Mouse (Mus musculus): Measurements from ENCODE around the gene Baz2b. TPM values are rescaled to one million over a fixed set of nuclear protein-coding genes. Genes with fewer than 3 reads are reported as not detected.

Baz2b gene
- polyA plus RNA-seq, 1 experiment from 2014 or later = 64.6 TPM

DNA sequence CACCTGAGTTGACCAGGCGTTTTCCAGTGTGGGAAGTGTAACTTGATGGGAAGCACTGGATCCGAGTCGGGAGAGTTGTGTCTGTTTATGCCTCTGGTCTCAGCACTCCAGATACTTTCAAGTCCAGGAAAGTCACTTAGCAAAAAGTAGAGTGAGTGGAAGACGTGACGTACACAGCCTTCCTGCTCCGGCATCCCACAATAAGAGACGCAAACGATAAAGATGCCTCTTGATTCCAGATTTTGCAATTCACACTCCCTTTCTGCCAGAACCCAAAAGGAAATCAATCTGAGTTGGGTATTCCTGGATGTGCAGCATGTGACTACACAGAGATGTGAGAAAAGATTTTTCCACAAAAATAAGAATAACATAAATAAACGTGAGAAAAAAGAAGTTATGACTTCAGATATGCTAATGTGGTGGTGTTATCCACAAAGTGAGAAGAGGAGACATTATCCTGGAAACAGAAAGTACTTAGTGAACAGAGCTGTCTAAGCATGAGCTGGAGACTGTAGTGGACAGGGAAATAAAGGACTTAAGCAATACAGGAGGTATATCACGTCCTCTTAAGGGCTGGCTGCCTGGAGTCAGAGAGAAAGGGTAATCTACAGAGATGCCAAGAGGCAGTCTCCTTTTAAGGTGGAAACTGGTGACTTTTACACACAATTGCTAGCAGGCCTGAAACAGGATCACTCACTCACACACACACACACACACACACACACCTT is 154.7 kb downstream of the Baz2b start:
- WGBS = 70% methylated on average over 10 of the region's 10 CpGs
- no peak for ATAC-seq (ENCODE audit: low FRiP score, low read depth)
- H3K4me3 ChIP-seq = no peak overlapping the region
- no peak overlapping the region for H3K4me2 ChIP-seq (replicated peaks)
- H3K9ac ChIP-seq = no peak overlapping the region
- H3K4me1 ChIP-seq = peaks cover 30% of the 10 kb centered on the region
- no peak overlapping the region for H3K27ac ChIP-seq
- no peaks in the 10 kb centered on the region for H3K36me3 ChIP-seq
- H3K27me3 ChIP-seq = no peaks in the 10 kb centered on the region
- H3K9me3 ChIP-seq = no peaks in the 10 kb centered on the region

GRCm38 (mm10) chr2:60053222-60054010 is 156.2 kb downstream of the Baz2b start:
- Histone ChIP-seq H3K36me3 (no peaks in the 10 kb centered on the region), H3K9ac (no peak overlapping the region), H3K4me2 (replicated peaks) (no peak overlapping the region), H3K27me3 (no peaks in the 10 kb centered on the region), H3K4me1 (peaks cover 30% of the 10 kb centered on the region), H3K4me3 (no peak overlapping the region), H3K9me3 (no peaks in the 10 kb centered on the region), H3K27ac (no peak overlapping the region)
- 64% methylated on average over 11 of the region's 11 CpGs for WGBS
- ATAC-seq (ENCODE audit: low FRiP score, low read depth) = no peak

GRCm38 (mm10) chr2:60050667-60051460 is 158.8 kb downstream of the Baz2b start:
- Histone ChIP-seq H3K27ac (no peak overlapping the region), H3K4me1 (peaks cover 27% of the 10 kb centered on the region), H3K4me2 (replicated peaks) (no peak overlapping the region), H3K36me3 (no peaks in the 10 kb centered on the region), H3K9ac (no peak overlapping the region), H3K27me3 (no peaks in the 10 kb centered on the region), H3K4me3 (no peak overlapping the region), H3K9me3 (no peaks in the 10 kb centered on the region)
- 84% methylated on average over 9 of the region's 9 CpGs for WGBS
- no peak for ATAC-seq (ENCODE audit: low FRiP score, low read depth)

DNA sequence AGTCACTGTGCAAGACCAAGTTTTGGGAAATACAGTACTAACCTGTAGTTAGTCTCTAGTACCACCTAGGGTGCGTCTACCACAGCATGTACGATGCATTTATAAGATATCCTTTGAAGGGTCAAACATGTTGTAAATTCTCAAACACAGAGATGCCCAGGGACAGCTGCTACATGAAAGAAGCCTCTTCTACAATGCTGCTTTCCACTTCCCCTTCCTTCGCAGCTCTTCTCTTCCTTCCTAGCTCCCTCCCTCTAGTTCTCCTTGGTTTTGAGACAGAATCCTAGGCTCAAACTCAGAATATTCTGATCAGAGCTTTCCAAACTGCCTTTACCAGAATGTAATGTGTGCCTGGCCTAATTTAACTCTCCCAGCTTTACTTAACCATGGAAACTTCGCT is 159.8 kb downstream of the Baz2b start:
- peaks cover 19% of the 10 kb centered on the region for H3K4me1 ChIP-seq
- H3K4me2 ChIP-seq (replicated peaks) = no peak overlapping the region
- no peak overlapping the region for H3K27ac ChIP-seq
- H3K36me3 ChIP-seq = no peaks in the 10 kb centered on the region
- H3K9me3 ChIP-seq = no peaks in the 10 kb centered on the region
- no peak overlapping the region for H3K4me3 ChIP-seq
- WGBS = 71% methylated on average over 4 of the region's 4 CpGs
- H3K27me3 ChIP-seq = no peaks in the 10 kb centered on the region
- ATAC-seq (ENCODE audit: low FRiP score, low read depth) = no peak
- no peak overlapping the region for H3K9ac ChIP-seq

DNA sequence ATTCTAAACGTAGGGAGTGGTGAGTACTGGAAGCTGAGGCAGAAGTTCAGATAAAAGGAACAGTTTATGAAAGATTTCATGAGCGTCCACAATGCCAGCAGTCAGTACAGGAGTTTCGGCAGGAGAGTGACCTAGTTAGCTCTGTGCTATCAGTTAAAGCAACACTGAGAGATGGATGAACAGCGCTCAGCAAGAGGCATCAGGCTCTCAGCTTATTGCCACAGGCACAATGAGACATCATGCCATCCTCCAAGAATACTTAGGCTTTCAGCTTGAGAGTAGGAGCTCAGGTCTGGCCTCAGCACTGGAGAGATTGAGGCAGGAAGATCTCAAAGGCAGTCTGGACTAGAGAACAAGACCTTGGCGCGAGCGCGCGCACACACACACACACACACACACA is 160.3 kb downstream of the Baz2b start:
- no peak overlapping the region for H3K4me2 ChIP-seq (replicated peaks)
- H3K9me3 ChIP-seq = no peaks in the 10 kb centered on the region
- H3K4me3 ChIP-seq = no peak overlapping the region
- H3K27me3 ChIP-seq = no peaks in the 10 kb centered on the region
- H3K27ac ChIP-seq = no peak overlapping the region
- WGBS = 95% methylated on average over 9 of the region's 9 CpGs
- no peak for ATAC-seq (ENCODE audit: low FRiP score, low read depth)
- no peak overlapping the region for H3K9ac ChIP-seq
- peaks cover 17% of the 10 kb centered on the region for H3K4me1 ChIP-seq
- no peaks in the 10 kb centered on the region for H3K36me3 ChIP-seq

DNA sequence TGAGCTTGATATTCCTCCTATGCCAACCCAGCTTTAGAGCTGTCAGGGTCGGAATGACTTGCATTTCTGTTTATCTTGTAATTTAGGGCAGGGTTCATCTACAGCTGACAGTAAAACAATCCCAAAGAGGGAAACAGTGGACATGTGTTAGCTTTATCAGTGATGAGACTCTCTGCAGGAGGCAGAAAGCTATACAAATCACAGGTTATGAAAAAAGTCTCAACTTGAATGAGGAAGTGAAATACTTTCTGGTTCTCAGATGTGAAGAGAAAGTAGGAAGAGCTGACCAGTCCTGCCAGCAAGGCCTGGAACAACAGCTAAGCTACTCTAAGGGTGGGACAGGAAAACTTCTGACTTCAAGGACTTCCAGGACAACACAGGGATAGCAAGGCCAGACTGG is 163.6 kb downstream of the Baz2b start:
- Histone ChIP-seq H3K9me3 (no peaks in the 10 kb centered on the region), H3K27me3 (no peaks in the 10 kb centered on the region), H3K36me3 (no peaks in the 10 kb centered on the region), H3K4me3 (no peak overlapping the region), H3K9ac (no peak overlapping the region), H3K27ac (no peak overlapping the region), H3K4me2 (replicated peaks) (no peak overlapping the region), H3K4me1 (peaks cover 6% of the 10 kb centered on the region)
- 69% methylated on average over 1 of the region's 1 CpGs for WGBS
- ATAC-seq (ENCODE audit: low FRiP score, low read depth) = no peak

DNA sequence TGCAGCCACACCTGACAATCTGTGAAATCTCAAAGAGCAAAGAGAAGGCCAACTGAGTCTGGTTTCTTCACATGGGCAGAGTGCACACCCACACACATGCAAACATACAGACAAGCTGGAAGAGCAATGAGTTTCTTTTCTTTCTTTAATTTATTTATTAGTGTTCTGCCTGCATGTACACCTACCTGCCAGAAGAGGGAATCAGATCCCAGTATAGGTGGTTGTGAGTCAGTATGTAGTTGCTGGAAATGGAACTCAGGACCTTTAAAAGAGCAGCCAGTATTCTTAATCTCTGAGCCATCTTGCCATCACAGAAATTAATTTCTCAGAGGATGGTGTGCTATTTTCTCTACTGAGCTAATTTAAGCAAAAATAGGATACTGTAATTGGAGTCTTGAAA is 164.7 kb downstream of the Baz2b start:
- H3K4me2 ChIP-seq (replicated peaks) = no peak overlapping the region
- H3K4me3 ChIP-seq = no peak overlapping the region
- no peaks in the 10 kb centered on the region for H3K27me3 ChIP-seq
- no peaks in the 10 kb centered on the region for H3K36me3 ChIP-seq
- no peaks in the 10 kb centered on the region for H3K9me3 ChIP-seq
- ATAC-seq (ENCODE audit: low FRiP score, low read depth) = no peak
- no peak overlapping the region for H3K27ac ChIP-seq
- H3K4me1 ChIP-seq = peaks cover 6% of the 10 kb centered on the region
- no peak overlapping the region for H3K9ac ChIP-seq

- Histone ChIP-seq H3K27me3 (no peaks in the 10 kb centered on the region), H3K9ac (no peak overlapping the region), H3K4me1 (peaks cover 6% of the 10 kb centered on the region), H3K4me3 (no peak overlapping the region), H3K27ac (no peak overlapping the region), H3K36me3 (no peaks in the 10 kb centered on the region), H3K9me3 (no peaks in the 10 kb centered on the region), H3K4me2 (replicated peaks) (no peak overlapping the region)
- WGBS = 79% methylated on average over 2 of the region's 2 CpGs
- no peak for ATAC-seq (ENCODE audit: low FRiP score, low read depth)
Measured at GRCm38 (mm10) chr2:60044540-60044939, 165.1 kb downstream of the Baz2b start.

DNA sequence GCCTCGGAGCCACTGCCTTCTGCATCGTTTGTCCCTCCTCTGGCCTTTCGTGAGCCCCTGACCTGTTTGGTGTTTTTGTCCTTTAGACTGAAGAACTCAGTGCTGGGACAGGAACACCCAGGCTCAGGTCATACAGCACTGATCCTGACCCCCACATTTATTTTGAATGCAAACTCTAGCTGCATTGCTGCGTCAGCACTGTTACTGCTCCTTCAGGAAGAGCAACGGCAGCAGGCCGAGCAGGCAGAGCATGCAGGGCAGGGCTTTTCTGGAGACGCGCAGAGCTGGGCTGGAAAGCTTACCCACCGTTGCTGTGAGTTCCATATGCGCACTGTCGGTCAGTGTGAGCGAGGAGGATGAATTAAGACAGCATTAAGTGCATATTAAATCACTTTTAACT is 166.9 kb downstream of the Baz2b start:
- H3K9me3 ChIP-seq = no peaks in the 10 kb centered on the region
- 79% methylated on average over 12 of the region's 12 CpGs for WGBS
- H3K27ac ChIP-seq = no peak overlapping the region
- H3K9ac ChIP-seq = no peak overlapping the region
- ATAC-seq (ENCODE audit: low FRiP score, low read depth) = no peak
- no peak overlapping the region for H3K4me2 ChIP-seq (replicated peaks)
- no peak overlapping the region for H3K4me3 ChIP-seq
- no peaks in the 10 kb centered on the region for H3K27me3 ChIP-seq
- H3K36me3 ChIP-seq = no peaks in the 10 kb centered on the region
- H3K4me1 ChIP-seq = 0 out of 2 replicates have a peak, but pooled peaks cover 3% of the 10 kb centered on the region

DNA sequence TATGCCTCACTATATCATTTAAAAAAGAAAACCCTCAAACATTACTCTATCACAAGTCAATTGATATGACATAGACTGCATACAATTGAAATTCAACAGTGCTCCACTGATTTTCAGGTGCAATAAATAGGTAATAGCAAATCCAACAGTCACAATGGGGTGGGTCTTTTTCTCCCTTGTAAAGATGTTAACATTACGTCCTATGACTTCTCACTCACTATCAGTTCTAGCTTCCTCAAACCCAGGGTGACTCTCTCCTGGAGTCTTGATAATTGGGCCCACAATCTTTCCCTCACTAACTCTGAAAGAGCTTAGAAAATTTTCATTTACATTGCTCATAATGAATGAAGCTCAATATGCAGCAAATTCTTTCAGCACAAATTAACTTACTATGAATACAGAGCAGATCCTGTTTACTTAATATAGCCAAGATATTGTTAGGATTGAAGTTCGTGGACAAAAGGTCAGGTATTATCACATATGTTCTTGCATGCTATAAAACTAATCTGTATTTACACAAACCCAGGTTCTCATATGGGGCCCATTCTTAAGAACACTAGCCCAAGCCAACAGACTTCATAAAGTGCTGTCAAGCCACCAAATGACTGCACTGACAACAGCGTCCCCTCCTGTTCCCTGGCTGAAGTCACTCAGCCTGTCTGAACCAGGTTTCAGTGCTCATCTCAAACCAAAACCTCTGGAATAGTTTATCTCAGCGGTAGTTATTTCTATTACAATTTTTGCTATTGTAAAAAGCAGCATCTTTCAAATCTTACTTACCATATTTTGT is 168.0 kb downstream of the Baz2b start:
- ATAC-seq (ENCODE audit: low FRiP score, low read depth) = no peak
- Histone ChIP-seq H3K4me3 (no peak overlapping the region), H3K9me3 (no peaks in the 10 kb centered on the region), H3K4me2 (replicated peaks) (no peak overlapping the region), H3K4me1 (peaks cover 10% of the 10 kb centered on the region), H3K27ac (no peak overlapping the region), H3K9ac (no peak overlapping the region), H3K27me3 (no peaks in the 10 kb centered on the region), H3K36me3 (no peaks in the 10 kb centered on the region)
- WGBS = 88% methylated on average over 4 of the region's 4 CpGs

GRCm38 (mm10) chr2:60040162-60040561 is 169.5 kb downstream of the Baz2b start:
- Histone ChIP-seq H3K27ac (no peak overlapping the region), H3K4me1 (peaks cover 10% of the 10 kb centered on the region), H3K27me3 (no peaks in the 10 kb centered on the region), H3K9me3 (no peaks in the 10 kb centered on the region), H3K9ac (no peak overlapping the region), H3K36me3 (no peaks in the 10 kb centered on the region), H3K4me2 (replicated peaks) (no peak overlapping the region), H3K4me3 (no peak overlapping the region)
- WGBS = 86% methylated on average over 3 of the region's 3 CpGs
- ATAC-seq (ENCODE audit: low FRiP score, low read depth) = no peak
